Mouse (Mus musculus) lung, postnatal 36 days (tissue): ENCODE results near the gene Myh7.

ENCODE experiments used
- DNase-seq: peaks from one replicate; pipeline ENCODE4 v3.0.0; 2022; ENCODE audit warnings: mixed read lengths

Gene Myh7

GRCm38 (mm10) chr14:54941024-54941978 is 53.1 kb downstream of the Myh7 start:
- no peak for DNase-seq

GRCm38 (mm10) chr14:54940176-54940530 is 54.3 kb downstream of the Myh7 start:
- no peak for DNase-seq

DNA sequence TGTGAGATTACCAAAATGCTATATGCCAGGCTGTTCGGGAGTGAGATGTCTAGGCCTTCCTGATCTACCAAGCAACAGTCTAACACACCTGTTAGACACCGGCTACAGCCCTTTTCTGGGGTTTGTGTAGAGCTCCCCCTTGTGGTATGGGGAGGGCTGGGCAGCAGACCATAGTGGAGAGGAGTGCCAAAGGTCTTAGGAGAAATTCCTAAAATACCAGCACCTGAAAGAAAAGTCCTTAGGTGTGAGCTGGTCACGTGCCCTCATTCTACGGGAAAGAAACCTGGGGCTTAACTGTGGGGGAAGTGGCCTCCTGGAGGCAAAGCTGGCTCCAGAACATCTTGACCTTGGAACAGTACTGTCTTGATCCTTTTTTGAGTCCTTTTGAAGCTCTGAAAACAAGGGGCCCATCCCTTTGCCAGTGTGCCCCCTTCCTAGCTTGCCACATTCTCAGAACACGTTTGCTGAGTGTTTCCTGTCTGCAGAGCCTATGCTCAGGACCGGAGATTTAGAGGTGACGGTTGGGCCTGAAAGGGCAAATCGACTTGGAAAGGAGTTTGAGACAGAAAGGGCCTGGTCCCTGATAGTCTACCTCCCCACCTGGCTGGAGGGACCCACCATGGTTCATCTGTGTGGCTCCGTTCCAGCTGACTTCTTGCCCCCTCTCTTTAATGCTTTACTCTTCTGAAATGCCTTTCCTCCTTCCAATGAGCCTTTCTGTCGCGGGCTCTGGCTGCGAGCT is 54.8 kb downstream of the Myh7 start:
- DNase-seq, result peak; percentile 85

DNA sequence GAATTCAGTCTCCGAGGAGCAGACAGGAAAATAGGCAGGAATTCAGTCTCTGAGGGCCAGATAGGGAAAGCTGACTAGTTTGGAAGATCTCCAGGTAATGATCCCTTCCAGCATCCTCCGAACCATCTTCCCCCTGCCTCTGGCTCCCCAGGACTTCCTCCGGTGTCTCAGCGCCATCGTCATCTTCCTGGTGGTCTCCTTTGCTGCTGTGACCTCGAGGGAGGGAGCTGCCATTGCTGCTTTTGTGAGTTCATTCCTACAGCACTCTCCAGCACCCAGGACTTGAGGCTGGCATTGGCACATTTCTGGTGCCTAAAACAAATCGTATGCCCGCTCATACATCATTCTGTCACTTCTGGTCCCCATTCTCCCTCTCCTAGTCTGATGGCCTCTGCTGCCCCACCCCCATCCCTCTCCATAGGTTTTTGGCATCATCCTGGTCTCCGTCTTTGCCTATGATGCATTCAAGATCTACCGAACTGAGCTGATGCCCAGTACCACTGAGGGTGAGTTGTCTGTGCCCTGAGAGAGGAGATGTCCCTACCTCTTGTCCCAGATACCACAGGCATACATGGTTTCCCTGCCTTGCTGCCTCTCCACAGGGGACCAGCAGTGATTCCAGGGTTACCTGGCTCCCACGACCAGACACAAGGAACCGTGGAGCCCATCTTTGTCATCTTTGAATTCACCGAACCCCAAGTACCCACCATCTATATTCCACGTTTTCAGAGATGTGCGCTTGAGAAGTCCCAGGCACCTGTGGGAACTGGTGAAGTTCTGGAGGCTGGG is 55.8 kb downstream of the Myh7 start:
- DNase-seq, result no peak

GRCm38 (mm10) chr14:54937361-54938182 is 56.9 kb downstream of the Myh7 start:
- DNase-seq, result no peak

DNA sequence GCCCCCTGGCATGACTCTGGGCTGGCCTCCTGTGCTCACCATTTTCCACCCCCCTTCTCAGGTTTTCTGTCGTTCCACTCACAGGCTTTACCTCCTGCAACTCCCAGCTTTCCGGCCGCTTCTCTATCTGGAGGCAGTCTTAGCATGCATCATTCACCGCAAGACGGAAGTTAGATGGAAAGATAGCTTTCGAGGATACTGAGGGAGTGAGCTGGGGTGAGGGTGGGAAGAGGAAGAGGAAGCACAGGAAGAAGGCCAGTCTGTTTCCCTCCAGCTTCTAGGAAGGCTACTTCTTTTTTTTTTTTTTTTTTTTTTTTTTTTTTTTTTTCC is 57.6 kb downstream of the Myh7 start:
- no peak for DNase-seq

- no peak for DNase-seq
These were observed 58.3 kb downstream of the Myh7 start, which contains the start of gene Cmtm5 for GRCm38 (mm10) chr14:54935904-54936830. TSS of gene Cmtm5 (plus strand) at chr14:54936261.

GRCm38 (mm10) chr14:54932645-54933150 is 61.7 kb downstream of the Myh7 start, which contains the start of gene Il25:
TSS of gene Il25 (plus strand) at chr14:54932695.
- DNase-seq, result no peak

- DNase-seq, result peak; percentile 47
These were observed 64.0 kb downstream of the Myh7 start for GRCm38 (mm10) chr14:54930431-54930830.

GRCm38 (mm10) chr14:54929801-54930200 is 64.6 kb downstream of the Myh7 start:
- no peak for DNase-seq

DNA sequence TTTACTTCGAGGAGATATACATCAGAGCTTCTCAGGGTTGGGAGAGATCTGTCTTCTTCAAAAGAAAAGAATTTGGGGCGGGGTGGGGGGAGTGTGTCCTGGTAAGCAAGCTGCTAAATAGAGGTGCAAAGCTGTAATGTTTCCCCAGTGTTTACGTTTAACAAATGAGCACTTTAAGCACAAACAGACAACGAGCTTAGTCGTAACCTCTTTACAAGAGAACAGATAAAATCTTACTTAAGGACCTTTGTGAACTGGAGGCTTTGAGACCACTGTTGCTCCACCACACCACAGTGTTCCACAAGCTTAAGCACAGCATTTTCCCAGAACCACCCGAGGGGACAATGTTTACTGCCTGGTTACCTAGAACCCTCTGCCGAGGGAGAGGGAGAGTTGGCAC is 67.1 kb downstream of the Myh7 start:
- DNase-seq, result no peak

- peak; percentile 28 for DNase-seq
These were observed 67.8 kb downstream of the Myh7 start for GRCm38 (mm10) chr14:54926401-54927158.

DNA sequence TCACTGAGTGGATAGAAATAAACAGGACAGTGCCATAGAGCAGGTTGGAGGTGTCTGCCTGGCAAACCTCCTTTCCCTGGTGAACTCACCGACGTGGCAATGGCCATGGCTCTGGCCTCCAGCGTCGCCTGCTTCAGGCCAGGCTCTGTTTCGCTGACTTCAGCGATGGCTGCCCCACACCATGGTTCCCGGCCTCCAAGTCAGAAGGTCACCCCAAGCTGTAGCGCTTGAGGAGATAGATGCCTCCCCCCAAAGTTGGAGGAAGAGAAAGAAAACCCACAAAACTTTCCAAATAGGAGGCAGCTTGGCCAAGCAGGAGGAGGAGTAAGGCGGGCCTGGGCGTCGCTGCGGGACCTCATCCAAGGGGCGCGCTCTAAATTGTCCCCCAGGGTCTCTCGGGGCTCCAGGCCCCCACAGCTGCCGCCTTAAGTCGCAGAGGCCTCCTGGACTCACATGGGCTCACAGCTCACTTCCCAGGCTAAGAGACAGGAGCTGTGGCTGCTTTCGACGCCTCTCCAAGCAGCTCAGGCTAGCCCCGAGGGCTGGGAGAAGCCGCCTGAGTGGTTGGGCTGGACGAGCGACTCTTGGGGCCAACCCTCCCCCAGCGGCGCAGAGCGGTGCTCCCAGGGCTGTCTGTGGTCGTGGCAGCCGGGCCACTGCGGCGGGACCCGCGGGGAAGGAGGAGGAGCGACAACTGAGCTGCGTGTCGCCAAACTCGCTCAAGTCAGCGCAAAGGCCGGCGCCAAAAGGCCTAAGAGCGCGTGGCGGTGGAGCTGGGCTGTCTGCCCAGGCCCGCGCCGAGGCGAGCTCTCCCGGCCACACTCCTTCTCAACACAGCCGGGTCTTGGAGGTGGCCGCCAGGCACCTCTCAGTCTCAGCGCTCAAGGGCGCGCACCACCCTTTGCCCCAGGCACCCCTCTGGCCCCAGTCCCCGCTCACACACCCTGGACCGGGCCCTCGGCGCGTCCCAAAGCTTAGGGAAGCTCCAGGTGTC is 68.8 kb downstream of the Myh7 start, which contains the start of gene Efs:
Efs (minus strand) TSS at position 778 of the 994 bp plus-strand sequence.
- DNase-seq, result peak; percentile 22

DNA sequence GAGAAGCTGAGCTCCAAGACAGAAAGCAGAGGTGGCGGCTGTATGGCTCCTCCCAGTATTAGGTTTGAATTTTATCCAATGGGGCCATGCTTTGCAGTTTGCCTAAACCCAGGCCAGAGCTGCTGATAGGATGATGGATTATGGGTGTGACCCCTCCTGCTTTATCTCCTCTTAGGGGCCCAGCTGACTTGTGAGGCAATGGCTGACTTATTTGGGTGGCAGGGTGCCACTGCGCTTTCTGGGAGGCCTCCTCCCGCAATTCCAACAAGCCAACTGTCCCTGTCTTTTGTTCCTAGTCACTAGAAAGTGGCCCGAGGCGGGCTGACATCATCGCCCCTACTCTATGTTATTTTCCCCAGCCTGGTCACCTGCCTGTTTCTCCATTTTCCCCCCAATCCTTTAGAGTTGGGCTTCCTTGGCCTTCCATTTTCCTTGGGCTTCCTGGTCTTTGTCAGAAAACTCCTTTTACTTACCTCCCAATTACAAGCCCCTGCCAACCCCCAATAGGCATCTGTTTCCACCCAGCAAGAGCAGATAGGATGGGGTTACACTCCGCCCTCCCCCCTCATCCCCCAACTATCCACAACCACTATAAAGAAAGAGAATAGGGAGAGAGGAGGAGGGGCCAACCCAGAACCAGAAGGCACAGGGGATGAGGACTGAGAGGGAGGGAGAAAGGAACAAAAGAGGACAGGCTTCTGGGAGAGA is 69.6 kb downstream of the Myh7 start:
- peak; percentile 55 for DNase-seq
